Mouse (Mus musculus) megakaryocyte, embryonic 14.5 days (primary cell): Measurements from ENCODE around the gene Lekr1. TPM values are rescaled to one million over a fixed set of nuclear protein-coding genes. Genes with fewer than 3 reads are reported as not detected.

ENCODE experiments used
- H3K27me3 ChIP-seq: replicated peaks from 2 replicates; pipeline ENCODE3; 2012; ENCODE audit warnings: inconsistent platforms
- H3K36me3 ChIP-seq: replicated peaks from 2 replicates; pipeline ENCODE3; 2012; ENCODE audit warnings: low read length, inconsistent platforms, mixed read lengths
- H3K4me1 ChIP-seq: 2 replicates; pipeline ENCODE4 v1.6.1; 2012; ENCODE audit warnings: inconsistent platforms
- H3K4me3 ChIP-seq: replicated peaks from 2 replicates; pipeline ENCODE3; 2012; ENCODE audit warnings: moderate library complexity, mild to moderate bottlenecking, inconsistent platforms
- H3K9me3 ChIP-seq: 2 replicates; pipeline ENCODE4 v1.6.1; 2012; ENCODE audit warnings: inconsistent platforms
- FLI1 ChIP-seq: IDR thresholded peaks from 2 replicates; pipeline ENCODE4 v1.6.1; 2012; ENCODE audit warnings: low read length, inconsistent platforms, mixed read lengths
- GATA1 ChIP-seq: IDR thresholded peaks from 3 replicates; pipeline ENCODE4 v1.6.1; 2012; ENCODE audit warnings: mixed read lengths, low read length, inconsistent platforms, borderline replicate concordance
- polyA plus RNA-seq: library from polyadenylated mRNA; stranded (reverse); fragments of >175 nt; gene quantifications from 2 replicates; pipeline ENCODE4 v1.2.3, GENCODE M21; 2012; ENCODE audit warnings: low replicate concordance; ENCODE audit not compliant: insufficient read depth

Gene Lekr1
- polyA plus RNA-seq, 1 experiment, result 1.2 TPM

DNA sequence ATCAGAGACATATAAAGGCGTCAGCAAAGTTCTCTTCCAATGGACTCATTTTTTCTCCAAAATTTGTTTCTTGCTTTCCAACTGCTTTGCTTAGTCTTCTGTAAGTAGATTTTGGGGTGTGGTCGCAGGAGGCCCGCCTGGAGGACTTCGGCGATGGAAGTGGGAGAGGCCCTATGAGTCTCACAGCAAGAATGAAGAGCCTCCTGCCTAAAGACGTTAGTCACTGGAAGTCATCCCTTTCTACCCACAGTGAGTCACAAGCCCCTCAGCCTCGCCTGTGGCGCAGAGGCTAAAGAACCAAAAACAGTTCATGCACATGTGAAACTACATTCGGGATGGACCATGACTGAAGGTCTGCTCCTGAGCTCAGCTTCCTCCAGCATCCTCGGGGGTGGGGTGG, 178.3 kb downstream of the Lekr1 start:
- H3K9me3 ChIP-seq, result no peaks in the 10 kb centered on the region
- H3K4me3 ChIP-seq, result no peak overlapping the region
- H3K4me1 ChIP-seq, result peaks cover 20% of the 10 kb centered on the region
- peaks cover 26% of the 10 kb centered on the region for H3K27me3 ChIP-seq
- TF ChIP-seq GATA1 (no peak), FLI1 (no peak)
- H3K36me3 ChIP-seq, result no peaks in the 10 kb centered on the region

DNA sequence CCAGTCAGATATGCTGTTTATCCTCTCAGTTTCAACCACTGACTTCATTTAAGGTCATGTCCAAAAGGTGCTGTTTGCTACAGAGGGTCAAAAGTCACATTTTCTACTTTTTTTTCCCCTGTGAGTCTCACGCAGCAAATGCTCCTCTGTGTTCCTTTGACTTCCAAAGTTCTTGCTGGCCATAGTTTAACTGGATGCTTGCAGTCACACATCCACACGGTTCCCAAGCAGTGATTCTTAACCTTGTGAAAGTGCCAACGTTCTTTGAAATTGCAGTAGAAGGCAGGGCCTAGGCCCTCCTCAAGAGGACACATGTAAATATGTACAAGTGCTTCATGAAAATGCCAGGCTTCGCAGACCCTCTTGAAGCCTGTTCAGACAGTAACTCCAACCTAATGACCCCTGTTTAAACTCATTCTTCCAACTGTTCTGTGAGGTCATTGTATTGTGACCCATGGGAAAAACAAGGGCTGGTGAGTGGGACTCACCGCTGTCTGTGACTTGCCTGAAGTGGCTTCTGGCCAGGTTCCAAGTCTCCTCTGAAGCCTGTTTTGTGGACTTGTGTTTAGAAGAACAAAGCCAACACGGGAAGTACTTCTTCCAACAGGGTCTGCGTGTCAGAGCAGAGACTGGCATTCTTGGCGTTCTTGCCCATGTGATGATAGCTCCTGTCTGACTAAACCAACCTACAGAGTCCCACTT, 179.0 kb downstream of the Lekr1 start:
- Histone ChIP-seq H3K36me3 (no peaks in the 10 kb centered on the region), H3K4me1 (peaks cover 20% of the 10 kb centered on the region), H3K27me3 (peaks cover 26% of the 10 kb centered on the region), H3K9me3 (no peaks in the 10 kb centered on the region), H3K4me3 (no peak overlapping the region)
- TF ChIP-seq FLI1, result no peak
- no peak for TF ChIP-seq GATA1

DNA sequence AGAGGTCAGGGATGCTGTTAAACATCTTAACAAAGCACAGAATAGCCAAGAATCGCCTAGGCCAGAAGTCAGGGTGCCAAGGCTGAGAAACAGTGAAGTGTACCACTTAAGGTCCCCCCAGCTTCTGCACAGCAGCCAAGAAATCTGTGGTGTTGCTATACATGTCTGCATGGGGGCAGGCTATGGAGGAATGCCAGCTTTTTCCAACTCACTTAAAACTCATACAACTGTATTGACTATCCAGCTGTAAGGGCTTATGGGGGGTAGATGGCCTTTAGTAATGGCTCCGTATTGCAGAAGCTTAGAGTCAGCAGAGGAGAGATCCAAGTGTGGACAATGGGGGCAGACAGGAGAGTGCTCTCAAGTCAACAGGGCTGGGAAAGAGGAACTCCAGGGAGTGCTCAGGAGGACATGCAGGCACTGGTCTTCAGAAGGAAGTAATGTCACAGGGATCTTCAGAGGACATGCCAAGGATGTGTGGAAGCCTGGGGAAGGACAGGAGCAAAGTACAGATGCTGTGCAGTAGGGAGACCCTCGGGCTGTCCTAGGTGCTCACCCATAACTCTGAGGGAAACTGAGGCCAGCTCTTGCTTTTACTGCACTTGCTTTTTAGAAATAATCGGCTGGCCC, 181.2 kb downstream of the Lekr1 start:
- TF ChIP-seq FLI1 (no peak), GATA1 (no peak)
- peaks cover 26% of the 10 kb centered on the region for H3K27me3 ChIP-seq
- H3K36me3 ChIP-seq, result no peaks in the 10 kb centered on the region
- no peaks in the 10 kb centered on the region for H3K9me3 ChIP-seq
- H3K4me3 ChIP-seq, result no peak overlapping the region
- H3K4me1 ChIP-seq, result peaks cover 20% of the 10 kb centered on the region

DNA sequence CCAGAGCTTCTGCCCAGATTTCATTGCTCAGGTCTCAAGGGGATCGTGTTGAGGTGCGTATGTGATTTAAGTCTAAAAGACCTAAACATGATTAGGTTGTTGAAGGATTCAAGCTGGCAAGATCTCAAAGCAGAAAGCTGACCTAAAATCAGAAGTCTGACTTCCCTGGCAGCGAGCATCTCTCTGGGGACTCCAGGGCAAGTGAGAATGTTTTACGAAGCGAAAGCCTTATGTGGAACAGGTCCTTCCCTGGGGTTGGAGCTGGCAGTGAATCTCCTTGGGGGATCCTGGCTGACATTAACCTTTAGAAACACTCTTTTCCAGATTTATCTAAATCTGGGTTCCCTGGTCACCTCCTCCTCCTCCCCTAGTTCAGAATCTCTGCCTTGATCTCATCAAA, 187.7 kb downstream of the Lekr1 start:
- H3K27me3 ChIP-seq, result peaks cover 21% of the 10 kb centered on the region
- no peaks in the 10 kb centered on the region for H3K9me3 ChIP-seq
- no peak for TF ChIP-seq FLI1
- TF ChIP-seq GATA1, result no peak
- no peak overlapping the region for H3K4me3 ChIP-seq
- no peaks in the 10 kb centered on the region for H3K4me1 ChIP-seq
- no peaks in the 10 kb centered on the region for H3K36me3 ChIP-seq

DNA sequence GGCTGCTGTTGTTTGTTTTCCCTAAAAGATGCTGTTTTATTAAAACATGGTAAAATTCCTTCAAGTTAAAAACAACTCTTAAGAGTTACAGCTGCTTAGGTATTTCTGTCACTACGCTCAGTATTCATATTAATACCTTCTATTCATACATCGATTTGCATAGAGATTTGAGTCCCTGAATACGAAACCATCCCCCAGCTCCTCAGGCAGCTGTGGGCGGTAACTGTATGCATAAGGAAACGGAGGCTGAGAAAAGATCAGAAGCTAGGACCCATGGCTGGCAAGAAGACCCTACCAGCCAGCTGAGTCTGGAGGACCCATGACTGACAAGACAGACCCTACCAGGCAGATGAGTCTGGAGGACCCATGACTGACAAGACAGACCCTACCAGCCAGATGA, 189.5 kb downstream of the Lekr1 start:
- Histone ChIP-seq H3K27me3 (peaks cover 28% of the 10 kb centered on the region), H3K9me3 (no peaks in the 10 kb centered on the region), H3K4me3 (no peak overlapping the region), H3K36me3 (no peaks in the 10 kb centered on the region), H3K4me1 (0 out of 2 replicates have a peak, but pooled peaks cover 2% of the 10 kb centered on the region)
- TF ChIP-seq GATA1, result no peak
- no peak for TF ChIP-seq FLI1

DNA sequence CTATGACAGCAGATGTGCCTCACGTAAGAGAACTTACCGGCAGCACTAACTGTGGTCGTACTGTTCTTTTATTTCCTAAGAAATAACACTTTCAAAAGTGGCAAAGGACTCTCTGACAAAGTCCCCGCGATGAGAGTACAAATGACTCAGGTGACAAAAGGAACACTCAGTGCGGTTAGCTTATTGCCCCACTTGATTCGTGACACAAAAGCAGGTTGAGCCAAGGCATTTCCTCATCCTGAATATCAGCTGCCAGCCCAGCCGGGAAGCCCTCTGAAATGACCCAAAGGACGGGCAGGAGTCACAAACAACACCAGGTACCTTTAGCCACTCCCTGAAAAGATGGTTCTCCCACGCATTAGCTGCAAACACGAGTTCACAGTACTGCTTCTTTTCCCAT, 192.1 kb downstream of the Lekr1 start:
- peaks cover 33% of the 10 kb centered on the region for H3K27me3 ChIP-seq
- no peaks in the 10 kb centered on the region for H3K9me3 ChIP-seq
- peaks cover 8% of the 10 kb centered on the region for H3K4me1 ChIP-seq
- TF ChIP-seq GATA1 (no peak), FLI1 (no peak)
- no peaks in the 10 kb centered on the region for H3K36me3 ChIP-seq
- H3K4me3 ChIP-seq, result no peak overlapping the region

DNA sequence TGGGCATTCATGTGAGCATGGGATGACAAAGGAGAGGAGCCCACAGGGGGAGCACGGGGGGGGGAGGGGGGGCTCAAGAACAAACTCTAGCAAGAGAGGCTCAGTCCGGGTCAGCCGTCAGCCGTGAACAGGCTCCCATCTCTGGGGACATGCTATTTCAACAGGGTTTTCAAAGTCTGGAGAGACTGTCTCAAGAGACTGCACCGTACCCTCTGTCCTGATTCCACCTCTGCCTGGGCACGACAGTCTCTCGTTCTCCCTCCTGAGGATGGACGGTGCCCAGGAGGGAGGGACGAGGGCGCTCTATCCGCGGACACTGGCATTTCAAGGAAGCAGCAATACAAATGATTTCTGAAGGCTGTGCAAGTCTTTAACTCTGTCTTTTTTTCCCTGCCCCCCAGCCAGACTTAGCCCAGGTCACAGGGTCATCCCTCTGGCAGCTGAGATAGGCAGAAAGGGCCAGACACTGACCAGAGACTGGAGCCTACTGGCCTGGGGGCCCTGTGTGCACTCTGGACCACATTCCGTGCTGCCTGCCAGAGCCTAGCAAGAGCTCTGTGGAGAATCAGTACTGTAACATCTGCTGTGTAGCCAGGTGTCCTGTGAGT, 192.8 kb downstream of the Lekr1 start:
- Histone ChIP-seq H3K9me3 (no peaks in the 10 kb centered on the region), H3K4me1 (peaks cover 15% of the 10 kb centered on the region), H3K36me3 (no peaks in the 10 kb centered on the region), H3K27me3 (peaks cover 36% of the 10 kb centered on the region), H3K4me3 (no peak overlapping the region)
- TF ChIP-seq GATA1 (no peak), FLI1 (no peak)

DNA sequence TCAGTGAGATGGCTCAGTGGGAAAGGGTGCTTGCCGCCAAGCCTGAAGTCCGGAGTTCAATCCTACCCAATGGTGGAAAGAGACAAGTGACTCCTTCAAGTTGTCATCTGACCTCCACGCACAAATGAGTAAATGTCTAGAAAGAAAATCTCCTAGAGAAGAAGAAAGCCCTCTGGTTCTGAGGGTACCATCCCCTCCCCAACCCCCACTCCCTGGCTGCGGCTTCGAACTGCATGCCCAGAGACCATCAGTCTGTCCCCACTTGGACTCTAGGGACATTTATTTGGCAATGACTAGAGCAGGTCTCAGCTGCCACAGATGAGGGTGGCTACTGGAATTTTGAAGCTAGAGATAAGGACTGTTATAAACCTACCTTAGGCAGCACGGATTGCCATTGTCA, 193.7 kb downstream of the Lekr1 start:
- H3K36me3 ChIP-seq, result no peaks in the 10 kb centered on the region
- TF ChIP-seq FLI1 (no peak), GATA1 (no peak)

DNA sequence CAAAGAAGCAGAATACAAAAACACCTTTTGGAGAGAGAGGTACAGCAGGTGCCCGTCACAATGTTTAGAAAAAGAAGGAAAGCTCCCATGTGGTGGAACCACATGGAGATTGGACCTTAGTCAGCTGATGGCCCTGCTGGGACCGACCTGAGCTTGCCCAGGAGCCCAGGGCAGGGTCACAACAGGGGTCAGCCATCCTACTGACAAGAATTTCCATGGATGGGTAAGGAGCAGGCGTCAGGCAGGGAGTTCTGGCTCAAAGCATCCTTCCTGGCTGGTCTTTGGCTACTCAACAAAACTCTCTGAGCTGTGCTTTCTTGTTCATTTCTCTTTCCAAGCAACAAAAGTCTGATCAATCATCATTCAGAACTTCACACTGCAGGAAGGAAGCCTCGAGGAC, 194.9 kb downstream of the Lekr1 start:
- peaks cover 3% of the 10 kb centered on the region; the same call in 1 of the 2 replicates for H3K9me3 ChIP-seq
- H3K27me3 ChIP-seq, result peaks cover 38% of the 10 kb centered on the region
- H3K36me3 ChIP-seq, result no peaks in the 10 kb centered on the region
- peaks cover 15% of the 10 kb centered on the region for H3K4me1 ChIP-seq
- no peak overlapping the region for H3K4me3 ChIP-seq
- TF ChIP-seq GATA1 (no peak), FLI1 (no peak)

More for the DNA sequence above, 193.7 kb downstream of the Lekr1 start:
- Histone ChIP-seq H3K9me3 (no peaks in the 10 kb centered on the region), H3K4me1 (peaks cover 15% of the 10 kb centered on the region), H3K27me3 (peaks cover 36% of the 10 kb centered on the region), H3K4me3 (no peak overlapping the region)

DNA sequence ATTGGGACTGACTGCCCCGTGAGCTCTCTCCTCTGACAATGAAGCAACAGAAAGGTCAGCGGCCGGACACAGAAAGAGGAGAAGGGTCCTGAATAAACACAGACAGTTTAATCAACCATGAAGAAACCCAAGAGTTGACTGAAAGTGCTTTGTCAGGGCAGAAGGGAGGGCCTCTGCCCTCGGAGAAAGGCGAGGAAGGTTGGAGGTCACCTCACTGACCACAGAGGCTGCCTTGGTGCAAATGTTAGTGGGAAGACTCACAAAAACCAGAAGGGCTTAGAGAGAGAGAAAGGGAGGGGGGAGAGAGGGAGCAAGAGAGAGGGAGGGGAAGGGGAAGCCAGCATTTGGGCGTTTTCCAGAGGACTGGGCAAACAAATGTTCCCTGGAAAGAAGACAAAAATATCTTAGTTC, 195.4 kb downstream of the Lekr1 start:
- Histone ChIP-seq H3K27me3 (peaks cover 35% of the 10 kb centered on the region), H3K4me3 (no peak overlapping the region), H3K4me1 (peaks cover 15% of the 10 kb centered on the region), H3K36me3 (no peaks in the 10 kb centered on the region), H3K9me3 (peaks cover 8% of the 10 kb centered on the region; the same call in 1 of the 2 replicates)
- TF ChIP-seq FLI1 (no peak), GATA1 (no peak)
